Mouse (Mus musculus) NIH3T3 (cell line): Measurements from ENCODE around the gene Eif4a3.

Source experiments
- DNase-seq: peaks from one replicate; pipeline ENCODE4 v3.0.0-alpha.2; 2012; ENCODE audit warnings: low read depth

The Eif4a3 gene

GRCm38 (mm10) chr11:119299391-119300245 lies at the start of gene Eif4a3:
Gene Eif4a3 (minus strand): TSS chr11:119300089.
- DNase-seq, result peak; percentile 99

- DNase-seq, result no peak
Observed at GRCm38 (mm10) chr11:119347125-119347524, 47.2 kb upstream of the Eif4a3 start.

- no peak for DNase-seq
Observed at GRCm38 (mm10) chr11:119344865-119345264, 45.0 kb upstream of the Eif4a3 start.

- DNase-seq, result no peak
Observed at GRCm38 (mm10) chr11:119344178-119344577, 44.3 kb upstream of the Eif4a3 start.

GRCm38 (mm10) chr11:119339637-119340036 lies 39.7 kb upstream of the Eif4a3 start:
- DNase-seq, result peak; percentile 93

GRCm38 (mm10) chr11:119339179-119339578 lies 39.3 kb upstream of the Eif4a3 start:
- DNase-seq, result peak; percentile 42

- peak; percentile 52 for DNase-seq
Observed at GRCm38 (mm10) chr11:119338271-119339059, 38.6 kb upstream of the Eif4a3 start.

- DNase-seq, result peak; percentile 22
Observed at GRCm38 (mm10) chr11:119331970-119332369, 32.1 kb upstream of the Eif4a3 start.

- DNase-seq, result peak; percentile 24
Observed at GRCm38 (mm10) chr11:119330592-119330991, 30.7 kb upstream of the Eif4a3 start.

GRCm38 (mm10) chr11:119325068-119325467 lies 25.2 kb upstream of the Eif4a3 start:
- DNase-seq, result no peak

GRCm38 (mm10) chr11:119322521-119322920 lies 22.6 kb upstream of the Eif4a3 start:
- DNase-seq, result no peak

- peak; percentile 71 for DNase-seq
Observed at GRCm38 (mm10) chr11:119316720-119317119, 16.8 kb upstream of the Eif4a3 start.

GRCm38 (mm10) chr11:119314252-119314936 lies 14.5 kb upstream of the Eif4a3 start:
- DNase-seq, result no peak

GRCm38 (mm10) chr11:119310621-119311020 lies 10.7 kb upstream of the Eif4a3 start:
- DNase-seq, result no peak

- no peak for DNase-seq
Observed at GRCm38 (mm10) chr11:119307916-119308315, 8.0 kb upstream of the Eif4a3 start.

GRCm38 (mm10) chr11:119307658-119307867 lies 7.7 kb upstream of the Eif4a3 start, which contains the start of gene Card14:
Gene Card14 (plus strand): TSS chr11:119307768.
- DNase-seq, result no peak

- no peak for DNase-seq
Observed at GRCm38 (mm10) chr11:119306762-119307657, 7.1 kb upstream of the Eif4a3 start.

- peak; percentile 85 for DNase-seq
Observed at GRCm38 (mm10) chr11:119304904-119305712, 5.2 kb upstream of the Eif4a3 start.

GRCm38 (mm10) chr11:119300986-119301385 lies 1.1 kb upstream of the Eif4a3 start:
- peak; percentile 72 for DNase-seq

- DNase-seq, result peak; percentile 70
Observed at GRCm38 (mm10) chr11:119300246-119300935, 502 bp upstream of the Eif4a3 start.
